Mouse (Mus musculus) hindbrain, postnatal 0 days (tissue): ENCODE data around the gene Ppil6. TPM values are rescaled to one million over a fixed set of nuclear protein-coding genes. Genes with fewer than 3 reads are reported as not detected.
A peak's percentile ranks its signal among the peaks of the same experiment; 100 is the strongest.
"Not testable (repeated sequence)": the region's sequence is repeated elsewhere in the genome, so short reads cannot be mapped to it uniquely, and the experiment has no call there.

Experiments used
- ATAC-seq: fragments of 200-750 bp; cut with Nextera tagmentation; 2 replicates; pipeline ENCODE4 v1.8.0; 2017; ENCODE audit warnings: mild to moderate bottlenecking, moderate TSS enrichment, moderate library complexity
- DNase-seq: peaks from one replicate; pipeline ENCODE4 v3.0.0-alpha.2; 2015; ENCODE audit warnings: low spot score
- H3K27ac ChIP-seq: fragments of 300-500 bp; sonication (generic); 2 replicates; pipeline ENCODE4 v1.5.1; 2014; ENCODE audit warnings: mild to moderate bottlenecking
- H3K27me3 ChIP-seq: fragments of 300-500 bp; sonication (generic); 2 replicates; pipeline ENCODE4 v1.6.1; 2014; ENCODE audit warnings: low read length, mixed read lengths; ENCODE audit not compliant: insufficient read depth
- H3K36me3 ChIP-seq: fragments of 300-500 bp; sonication (generic); 2 replicates; pipeline ENCODE4 v1.6.1; 2014; ENCODE audit warnings: low read length, mixed read lengths; ENCODE audit not compliant: insufficient read depth
- H3K4me1 ChIP-seq: fragments of 300-500 bp; sonication (generic); 2 replicates; pipeline ENCODE4 v1.6.1; 2014; ENCODE audit warnings: antibody characterized with exemption, low read length, mixed read lengths; ENCODE audit not compliant: insufficient read depth
- H3K4me2 ChIP-seq: fragments of 300-500 bp; sonication (generic); 2 replicates; pipeline ENCODE4 v1.6.1; 2014; ENCODE audit warnings: low read depth, mild to moderate bottlenecking, low read length, moderate library complexity, mixed read lengths
- H3K4me3 ChIP-seq: fragments of 300-500 bp; sonication (generic); 2 replicates; pipeline ENCODE4 v1.5.1; 2014; ENCODE audit warnings: low read length
- H3K9ac ChIP-seq: fragments of 300-500 bp; sonication (generic); replicated peaks from 2 replicates; pipeline ENCODE4 v1.6.1; 2014; ENCODE audit warnings: mild to moderate bottlenecking, low read length, moderate library complexity, mixed read lengths
- H3K9me3 ChIP-seq: fragments of 300-500 bp; sonication (generic); 2 replicates; pipeline ENCODE4 v1.6.1; 2016; ENCODE audit warnings: low read length, mixed read lengths
- CTCF ChIP-seq: IDR thresholded peaks from 2 replicates; pipeline ENCODE4 v1.5.1; 2016; ENCODE audit warnings: antibody characterized with exemption, control low read depth, low read depth
- WGBS: fragments of 180-500 bp; shearing (Covaris S2); extraction: QIAGEN DNeasy Blood & Tissue Kit; methylation state at CpG from one replicate; pipeline ENCODE4 v1.1.7; 2014; 5-methylcytosine and 5-hydroxymethylcytosine counted together
- polyA plus RNA-seq: library from polyadenylated mRNA; unstranded; fragments of >200 nt; fragmentation: Nextera tagmentation; extraction: Ambion mirVana; gene quantifications from 2 replicates; pipeline ENCODE4 v1.2.1, GENCODE M21; 2015
- total RNA-seq: library from RNA; depleted of rRNA; stranded (reverse); fragments of >200 nt; gene quantifications from 2 replicates; pipeline ENCODE4 v1.2.3, GENCODE M21; 2014

Ppil6 gene
- total and polyA plus RNA-seq, 2 experiments from 2014 or later, result 1.8 to 6.5 TPM

DNA sequence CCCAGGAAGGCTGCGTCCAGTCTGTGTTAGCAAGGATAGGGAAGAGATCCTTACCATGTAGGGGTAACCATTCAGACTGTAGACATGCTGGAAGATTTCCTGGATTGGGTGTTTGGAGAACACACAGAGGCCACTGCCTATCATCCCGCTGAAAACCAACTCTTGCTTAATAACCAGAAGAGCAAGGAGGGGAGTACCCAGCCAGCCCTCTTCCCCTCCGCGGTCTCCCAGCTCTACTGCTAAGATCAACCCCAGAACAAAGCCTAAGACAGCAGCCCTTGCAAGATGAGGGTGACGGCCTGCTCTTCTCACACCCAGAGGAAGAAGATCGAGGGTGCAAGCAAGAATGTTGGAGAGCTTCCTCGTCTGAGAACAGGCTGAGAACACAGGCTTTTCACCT is 1.4 kb upstream of the Ppil6 start:
- H3K9me3 ChIP-seq, result no peaks in the 10 kb centered on the region
- ATAC-seq (no peak), DNase-seq (no peak)
- peak overlapping the region; percentile 55 for H3K4me3 ChIP-seq
- H3K4me1 ChIP-seq, result peaks cover 9% of the 10 kb centered on the region; the same call in 1 of the 2 replicates
- peak overlapping the region; percentile 61; the same call in 1 of the 2 replicates for H3K9ac ChIP-seq
- WGBS, result 39% methylated on average over 7 of the region's 7 CpGs
- H3K27me3 ChIP-seq, result no peaks in the 10 kb centered on the region
- no peak overlapping the region for H3K27ac ChIP-seq
- peak overlapping the region; percentile 94 for H3K4me2 ChIP-seq
- no peaks in the 10 kb centered on the region; the same call in 1 of the 2 replicates for H3K36me3 ChIP-seq
- TF ChIP-seq CTCF, result no peak

DNA sequence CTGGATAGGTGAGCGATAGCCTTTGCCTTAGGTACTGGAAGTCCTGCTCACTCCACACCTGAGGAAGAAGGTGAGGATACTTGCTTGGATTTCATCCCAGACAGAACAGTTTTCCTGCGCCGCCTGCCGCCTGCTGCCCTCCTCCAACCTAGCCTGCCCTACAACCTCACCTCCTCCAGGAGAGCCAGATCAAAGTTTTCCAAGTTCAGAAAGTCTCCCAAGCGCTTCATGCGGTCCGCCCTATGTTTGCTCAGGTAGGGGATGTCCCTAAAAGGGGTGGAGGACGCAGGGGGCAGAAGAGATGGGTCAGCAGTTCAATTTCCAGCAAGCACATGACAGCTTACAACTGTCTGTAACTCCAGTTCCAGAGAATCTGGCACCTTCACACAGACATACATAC is 945 bp upstream of the Ppil6 start:
- no peaks in the 10 kb centered on the region for H3K9me3 ChIP-seq
- H3K4me2 ChIP-seq, result peak overlapping the region; percentile 94
- no peak for ATAC-seq
- no peak for TF ChIP-seq CTCF
- H3K9ac ChIP-seq, result peak overlapping the region; percentile 61
- H3K4me1 ChIP-seq, result peaks cover 9% of the 10 kb centered on the region; the same call in 1 of the 2 replicates
- no peaks in the 10 kb centered on the region for H3K27me3 ChIP-seq
- peak overlapping the region; percentile 71; the same call in 1 of the 2 replicates for H3K27ac ChIP-seq
- H3K36me3 ChIP-seq, result no peaks in the 10 kb centered on the region; the same call in 1 of the 2 replicates
- WGBS, result 29% methylated on average over 8 of the region's 8 CpGs
- peak overlapping the region; percentile 55 for H3K4me3 ChIP-seq
- DNase-seq, result no peak

DNA sequence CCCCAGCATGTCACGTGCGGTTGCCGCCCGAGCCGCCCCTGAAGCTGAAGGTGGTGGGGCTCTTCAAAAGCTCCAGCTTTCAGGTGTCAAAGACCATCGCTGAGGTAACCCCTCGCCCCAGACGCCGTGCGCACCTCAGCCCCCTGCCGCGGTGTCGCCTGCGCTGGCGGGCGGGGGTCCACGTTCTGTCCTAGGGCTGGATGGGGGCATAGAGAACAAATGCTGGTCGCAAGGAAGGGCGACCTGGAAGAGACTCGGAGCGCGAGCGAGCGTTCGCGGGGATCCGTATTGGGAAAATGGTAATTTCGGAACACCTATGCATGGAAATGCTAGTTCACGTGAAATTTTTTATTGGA is 257 bp downstream of the Ppil6 start:
- WGBS, result under 1% methylated on average over 29 of the region's 29 CpGs
- no peak for DNase-seq
- TF ChIP-seq CTCF, result peak; percentile 1; the same call in 1 of the 2 replicates
- peak overlapping the region; percentile 94 for H3K4me2 ChIP-seq
- ATAC-seq, result no peak
- H3K4me3 ChIP-seq, result peak overlapping the region; percentile 55
- peaks cover 9% of the 10 kb centered on the region; the same call in 1 of the 2 replicates for H3K4me1 ChIP-seq
- peak overlapping the region; percentile 71 for H3K27ac ChIP-seq
- H3K9ac ChIP-seq, result peak overlapping the region; percentile 61
- H3K36me3 ChIP-seq, result no peaks in the 10 kb centered on the region; the same call in 1 of the 2 replicates
- H3K9me3 ChIP-seq, result no peaks in the 10 kb centered on the region
- no peaks in the 10 kb centered on the region for H3K27me3 ChIP-seq

DNA sequence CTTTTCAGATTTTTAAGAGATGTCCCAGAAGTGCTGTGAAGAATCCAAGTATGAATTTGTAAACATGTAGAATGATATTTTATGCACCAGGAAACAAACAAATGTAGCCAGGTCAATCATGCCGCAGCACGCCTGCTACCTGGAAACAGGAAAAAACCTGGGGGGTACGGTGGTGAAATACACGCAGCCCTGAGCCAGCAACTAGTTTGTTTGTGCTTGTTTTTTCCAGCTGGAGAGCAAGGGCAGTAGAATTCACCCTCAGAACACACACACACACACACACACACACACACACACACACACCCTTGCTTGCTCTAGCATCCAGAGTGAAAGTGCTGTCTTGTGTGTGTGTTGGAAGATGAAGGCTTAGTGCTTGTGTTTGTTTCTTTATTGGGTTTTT is 872 bp downstream of the Ppil6 start:
- WGBS, result 30% methylated on average over 4 of the region's 4 CpGs
- DNase-seq (no peak), ATAC-seq (no peak)
- H3K4me2 ChIP-seq, result peak overlapping the region; percentile 94
- no peak for TF ChIP-seq CTCF
- H3K27me3 ChIP-seq, result no peaks in the 10 kb centered on the region
- H3K27ac ChIP-seq, result no peak overlapping the region
- no peak overlapping the region for H3K9ac ChIP-seq
- H3K36me3 ChIP-seq, result no peaks in the 10 kb centered on the region; the same call in 1 of the 2 replicates
- H3K4me3 ChIP-seq, result peak overlapping the region; percentile 55; the same call in 1 of the 2 replicates
- peaks cover 9% of the 10 kb centered on the region; the same call in 1 of the 2 replicates for H3K4me1 ChIP-seq
- no peaks in the 10 kb centered on the region for H3K9me3 ChIP-seq

DNA sequence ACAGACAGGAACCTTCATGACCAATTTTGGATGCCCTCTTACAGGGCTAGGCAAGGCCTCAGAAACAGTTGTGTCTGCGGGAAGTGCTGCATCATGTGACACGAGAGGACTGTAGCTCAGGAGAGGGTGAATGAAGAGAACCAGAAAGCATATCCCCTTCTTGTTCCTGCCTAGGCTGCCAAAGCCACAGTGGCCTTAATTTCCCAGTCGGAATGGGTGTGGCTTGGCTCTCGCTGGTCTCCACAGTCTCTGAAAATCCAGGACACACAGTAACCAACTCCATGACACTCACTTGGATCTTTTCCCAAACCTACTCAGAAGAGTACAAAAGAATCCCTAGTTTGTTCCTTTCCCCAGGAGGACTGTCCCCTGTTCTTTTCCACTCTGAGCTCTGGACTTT is 10.7 kb downstream of the Ppil6 start:
- H3K27ac ChIP-seq, result no peak overlapping the region
- peak; percentile 77 for ATAC-seq

DNA sequence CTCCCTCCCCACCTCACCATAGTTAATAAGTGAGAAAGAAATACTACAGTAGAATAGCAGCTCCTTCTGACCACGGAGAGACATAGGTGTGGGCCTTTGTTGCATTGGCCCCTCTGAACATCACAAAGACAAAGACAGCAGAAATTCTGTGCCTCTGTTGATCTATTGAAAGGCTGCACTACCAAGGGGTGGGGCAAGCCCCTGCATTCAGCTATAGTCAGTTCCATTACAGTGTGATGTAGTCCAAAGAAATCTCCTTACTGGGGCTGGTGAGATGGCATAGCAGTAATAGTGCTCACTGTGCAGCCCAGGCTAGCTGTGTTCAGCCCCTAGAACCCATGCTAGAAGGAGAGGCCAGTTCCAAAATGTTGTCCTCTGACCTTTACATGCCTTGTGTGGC is 14.8 kb downstream of the Ppil6 start:
- Histone ChIP-seq H3K4me3 (no peak overlapping the region), H3K9ac (no peak overlapping the region), H3K9me3 (no peaks in the 10 kb centered on the region), H3K27ac (no peak overlapping the region), H3K36me3 (no peaks in the 10 kb centered on the region), H3K27me3 (no peaks in the 10 kb centered on the region), H3K4me2 (no peak overlapping the region), H3K4me1 (no peaks in the 10 kb centered on the region)
- ATAC-seq (peak; percentile 41), DNase-seq (no peak)
- TF ChIP-seq CTCF, result no peak
- WGBS, result 69% methylated on average over 1 of the region's 1 CpGs

More for the DNA sequence above, 10.7 kb downstream of the Ppil6 start:
- Histone ChIP-seq H3K9ac (no peak overlapping the region), H3K9me3 (no peaks in the 10 kb centered on the region), H3K4me2 (no peak overlapping the region), H3K4me3 (no peak overlapping the region), H3K27me3 (no peaks in the 10 kb centered on the region), H3K4me1 (no peaks in the 10 kb centered on the region), H3K36me3 (no peaks in the 10 kb centered on the region)
- DNase-seq, result peak; percentile 82
- WGBS, result 40% methylated on average over 4 of the region's 4 CpGs
- no peak for TF ChIP-seq CTCF

DNA sequence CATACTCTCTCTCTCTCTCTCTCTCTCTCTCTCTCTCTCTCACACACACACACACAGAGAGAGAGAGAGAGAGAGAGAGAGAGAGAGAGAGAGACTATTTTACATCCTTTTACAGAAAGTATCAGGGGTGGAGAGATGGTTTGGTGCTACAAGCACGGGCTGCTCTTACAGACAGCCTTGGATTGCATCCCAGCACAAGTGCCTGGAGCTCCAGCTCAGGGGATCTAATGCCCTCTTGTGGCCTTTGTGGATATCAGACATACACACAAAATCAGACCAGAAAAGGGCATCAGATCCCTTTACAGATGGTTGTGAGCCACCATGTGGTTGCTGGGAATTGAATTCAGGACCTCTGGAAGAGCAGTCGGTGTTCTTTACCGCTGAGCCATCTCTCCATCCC is 15.2 kb downstream of the Ppil6 start:
- not testable (repeated sequence) for H3K36me3 ChIP-seq, H3K4me3 ChIP-seq, H3K27me3 ChIP-seq, H3K9me3 ChIP-seq, H3K4me1 ChIP-seq, H3K27ac ChIP-seq, H3K4me2 ChIP-seq, H3K9ac ChIP-seq
- TF ChIP-seq CTCF, result peak; percentile 89
- ATAC-seq, result peak; percentile 84
- WGBS, result 5% methylated on average over 3 of the region's 3 CpGs
- DNase-seq, result peak; percentile 92
